Mouse (Mus musculus) monocyte, adult 5-6 weeks (primary cell): ENCODE results near the gene Apoh. TPM values are rescaled to one million over a fixed set of nuclear protein-coding genes. Genes with fewer than 3 reads are reported as not detected.

Experiments
- ATAC-seq: fragments of 153-309, 156-312 bp; replicated peaks from 2 replicates; pipeline ENCODE4 v1.8.0; 2017; ENCODE audit warnings: mild to moderate bottlenecking; ENCODE audit not compliant: low TSS enrichment, insufficient number of reproducible peaks, severe bottlenecking, poor library complexity, low FRiP score
- total RNA-seq: library from RNA; stranded (forward); fragments of 200-1000, 200-491, 200-594 nt; gene quantifications from 3 replicates; pipeline ENCODE4 v1.2.3, GENCODE M21; 2017

Apoh gene
- total RNA-seq, 1 experiment from 2014 or later, result not detected

- no peak for ATAC-seq
Measured at GRCm38 (mm10) chr11:108325943-108326342, 17.2 kb upstream of the Apoh start.

GRCm38 (mm10) chr11:108330818-108331217, 12.3 kb upstream of the Apoh start:
- no peak for ATAC-seq

- no peak for ATAC-seq
Measured at GRCm38 (mm10) chr11:108333006-108333405, 10.1 kb upstream of the Apoh start.

GRCm38 (mm10) chr11:108333583-108334379, 9.4 kb upstream of the Apoh start:
- no peak for ATAC-seq

- no peak for ATAC-seq
Measured at GRCm38 (mm10) chr11:108334658-108335057, 8.5 kb upstream of the Apoh start.

GRCm38 (mm10) chr11:108335536-108335935, 7.6 kb upstream of the Apoh start:
- ATAC-seq, result no peak

GRCm38 (mm10) chr11:108336445-108336844, 6.7 kb upstream of the Apoh start:
- ATAC-seq, result no peak

GRCm38 (mm10) chr11:108340293-108340692, 2.9 kb upstream of the Apoh start:
- no peak for ATAC-seq

- ATAC-seq, result no peak
Measured at GRCm38 (mm10) chr11:108341783-108342182, 1.4 kb upstream of the Apoh start.

GRCm38 (mm10) chr11:108343789-108344462, 772 bp downstream of the Apoh start, which contains the start of gene Prkca:
TSS of gene Prkca (minus strand) at chr11:108343928.
- ATAC-seq, result peak; percentile 64

GRCm38 (mm10) chr11:108344759-108345158, 1.6 kb downstream of the Apoh start:
- ATAC-seq, result no peak

GRCm38 (mm10) chr11:108345321-108345720, 2.2 kb downstream of the Apoh start:
- ATAC-seq, result no peak

- ATAC-seq, result no peak
Measured at GRCm38 (mm10) chr11:108350799-108351198, 7.6 kb downstream of the Apoh start.

GRCm38 (mm10) chr11:108352842-108353388, 9.8 kb downstream of the Apoh start:
- ATAC-seq, result no peak

- no peak for ATAC-seq
Measured at GRCm38 (mm10) chr11:108356020-108356419, 12.9 kb downstream of the Apoh start.

GRCm38 (mm10) chr11:108358911-108359310, 15.8 kb downstream of the Apoh start:
- ATAC-seq, result no peak

GRCm38 (mm10) chr11:108360983-108361382, 17.8 kb downstream of the Apoh start:
- ATAC-seq, result no peak

GRCm38 (mm10) chr11:108362965-108363364, 19.8 kb downstream of the Apoh start:
- no peak for ATAC-seq

- ATAC-seq, result no peak
Measured at GRCm38 (mm10) chr11:108363991-108364390, 20.8 kb downstream of the Apoh start.
